Mouse (Mus musculus) adrenal gland, adult (tissue): Measurements from ENCODE around the gene Flvcr1.

Source experiments
- DNase-seq, 2 experiments: peaks; one replicate each; pipeline ENCODE4 v3.0.0; 2022 to 2023; ENCODE audit warnings: low spot score in 1 of 2; ENCODE audit not compliant: inconsistent age in 2 of 2

The Flvcr1 gene

DNA sequence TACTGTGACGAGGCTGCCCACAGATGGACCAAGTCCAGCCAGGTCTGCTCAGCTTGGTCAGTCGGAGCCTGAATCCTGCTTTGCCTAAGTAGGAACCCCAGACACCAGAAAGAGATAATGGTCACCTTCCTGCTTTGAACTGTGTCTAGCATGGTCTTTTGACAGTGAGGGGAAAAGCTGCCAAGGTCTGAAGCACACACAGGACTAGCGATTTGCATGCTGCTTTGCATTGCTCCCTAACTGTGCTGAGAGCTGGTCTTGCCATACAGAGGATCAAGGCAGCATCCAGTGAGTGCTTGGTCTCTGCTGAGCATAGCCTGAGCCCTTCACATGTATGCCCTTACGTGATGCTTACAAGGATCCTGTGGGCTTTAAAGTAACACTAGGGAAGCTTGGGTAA lies 44.5 kb downstream of the Flvcr1 start:
- DNase-seq: no peak

DNA sequence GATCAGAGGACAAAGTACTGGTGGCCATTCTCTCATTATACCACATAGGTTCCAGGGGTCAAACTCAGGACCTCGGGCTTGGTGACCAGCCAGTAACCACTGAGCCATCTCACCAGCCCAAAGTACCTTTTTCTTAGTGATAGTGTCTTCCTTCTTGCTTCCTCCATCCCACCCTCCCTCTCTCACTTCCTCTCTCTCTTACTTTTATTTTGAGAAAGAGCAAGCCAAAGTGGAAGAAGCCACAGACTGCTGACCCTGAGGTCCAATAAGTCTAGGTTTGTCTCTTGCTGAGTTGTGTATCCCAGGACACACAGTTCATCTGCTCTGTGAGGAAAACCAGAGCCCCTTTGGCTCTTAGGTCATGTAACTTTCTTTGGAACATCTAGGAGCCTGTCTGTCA lies 45.5 kb downstream of the Flvcr1 start:
- no peak for DNase-seq

DNA sequence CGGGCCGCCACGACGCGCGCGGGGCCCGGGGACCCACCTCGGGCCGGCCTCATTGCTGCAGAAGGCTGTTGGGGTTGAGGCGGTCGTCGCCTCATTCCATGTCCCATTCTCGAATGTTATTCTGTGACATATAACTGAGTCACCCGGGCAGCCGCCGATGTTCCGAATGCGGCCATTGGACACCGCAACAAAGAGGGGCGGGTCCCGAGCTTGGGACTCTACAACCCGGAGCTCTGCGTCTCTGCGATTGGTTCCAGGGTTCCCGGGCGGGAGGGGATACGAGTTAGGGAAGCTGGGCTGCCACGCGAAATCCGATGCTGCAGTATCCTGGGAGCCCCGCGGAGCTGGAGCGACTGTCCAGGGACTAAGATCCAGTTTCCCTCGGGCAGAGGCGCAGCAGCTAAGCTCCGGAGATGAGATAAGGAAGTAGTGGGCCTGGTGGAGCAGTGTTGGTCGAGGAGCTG lies 46.8 kb downstream of the Flvcr1 start, which contains the start of gene Vash2:
Gene Vash2, minus strand, starts transcription at position 197 of the 464 bp plus-strand sequence.
- DNase-seq: peak; percentile 88 to 92

DNA sequence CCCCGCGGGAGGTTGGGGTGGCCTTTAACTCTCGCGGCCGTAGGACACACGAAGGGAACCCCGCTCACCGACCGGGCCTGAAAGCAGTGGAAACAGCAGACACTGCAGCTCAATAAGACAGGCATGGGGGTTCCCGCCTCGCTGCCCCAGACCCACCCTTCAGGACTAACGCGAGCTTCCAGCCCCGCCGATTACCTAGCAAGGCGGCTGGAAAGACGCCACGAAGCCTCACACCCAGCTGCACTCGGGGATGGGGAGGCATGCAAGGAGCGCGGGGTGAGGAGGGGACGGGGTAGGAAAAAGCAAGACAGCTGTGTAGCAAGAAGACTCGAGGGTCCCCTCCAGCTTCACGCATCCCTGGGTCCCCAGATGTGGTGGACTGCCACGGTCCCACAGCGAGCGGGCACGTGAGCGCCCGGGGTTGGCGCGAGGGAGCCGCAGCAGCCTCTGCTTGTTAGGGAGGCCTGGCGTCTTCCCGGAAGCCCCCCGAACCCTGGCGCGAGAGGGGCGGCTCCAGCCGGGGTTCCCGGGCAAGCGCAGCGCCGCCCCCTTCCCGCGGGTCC lies 47.4 kb downstream of the Flvcr1 start:
- peak in 1 of 2 experiments; percentile 53 for DNase-seq

DNA sequence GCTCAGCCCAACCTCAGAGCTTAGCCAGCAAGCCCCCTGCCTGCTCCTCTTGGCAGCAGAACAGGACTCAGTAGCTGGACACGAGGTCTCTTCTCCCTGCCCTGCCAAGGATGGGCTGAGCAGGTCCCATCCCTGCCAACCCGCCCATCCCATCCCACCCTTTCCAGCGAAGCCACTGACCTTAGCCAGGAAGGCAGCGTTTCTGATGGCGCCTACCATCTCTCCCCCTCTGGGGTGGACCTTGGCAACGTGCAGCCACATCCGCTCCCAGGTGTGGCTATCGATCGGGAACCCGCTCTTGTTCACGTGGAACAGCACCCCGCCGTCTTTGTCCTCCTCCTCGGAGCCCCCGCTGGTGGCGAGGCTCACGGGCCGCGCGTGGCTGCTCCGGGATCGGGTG lies 48.0 kb downstream of the Flvcr1 start:
- no peak for DNase-seq

DNA sequence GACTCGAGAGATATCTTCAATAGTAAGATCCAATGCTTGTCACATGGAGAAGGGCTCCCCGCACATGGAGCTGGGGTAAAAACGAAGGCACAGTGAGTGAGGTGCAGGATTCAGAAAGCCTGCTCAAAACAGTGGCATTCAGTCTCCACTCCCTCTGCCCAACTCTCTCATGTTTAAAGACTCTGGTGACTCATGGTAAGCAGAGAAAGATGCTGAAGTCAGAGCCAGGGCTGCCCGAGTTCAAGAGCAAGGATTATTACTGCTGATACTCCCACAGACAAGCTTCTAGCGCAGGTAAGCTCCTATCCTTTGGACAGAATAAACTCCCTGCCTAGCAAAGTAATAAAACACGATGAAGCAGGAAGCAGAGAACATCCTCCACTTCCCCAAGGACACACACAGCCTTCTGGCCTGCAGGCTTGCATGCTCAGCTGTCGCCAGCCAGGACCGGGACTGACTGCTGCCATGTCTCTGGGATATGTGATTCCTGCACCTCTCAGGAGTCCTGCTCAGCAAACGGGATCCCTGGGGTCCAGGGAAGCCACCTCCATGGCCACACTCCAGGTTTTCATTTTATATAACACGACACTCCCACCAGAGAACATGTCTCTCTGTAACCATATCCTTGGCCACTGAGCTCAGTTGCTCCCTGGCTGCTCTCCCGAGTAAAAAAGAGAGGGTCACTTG lies 48.9 kb downstream of the Flvcr1 start:
- DNase-seq: peak in 1 of 2 experiments; percentile 29

DNA sequence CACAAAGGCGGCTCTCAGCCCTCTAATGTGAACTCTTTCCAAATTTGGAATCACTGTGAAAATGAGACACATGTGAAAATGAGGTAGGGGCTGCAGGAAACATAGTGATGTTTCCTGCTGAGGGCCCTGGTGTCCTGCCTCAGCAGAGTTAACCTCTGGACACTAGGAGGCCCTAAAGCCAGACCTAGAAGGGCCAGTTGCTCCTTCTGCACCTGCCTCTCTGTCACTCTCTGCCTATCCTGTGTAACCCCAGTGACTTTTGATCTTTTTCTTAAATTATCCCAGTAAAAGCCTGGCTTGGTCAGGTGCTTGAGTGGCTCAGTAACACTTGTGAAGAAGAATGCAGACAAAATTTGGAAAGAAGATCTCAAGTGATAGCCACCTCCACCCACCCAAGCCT lies 51.1 kb downstream of the Flvcr1 start:
- no peak for DNase-seq

DNA sequence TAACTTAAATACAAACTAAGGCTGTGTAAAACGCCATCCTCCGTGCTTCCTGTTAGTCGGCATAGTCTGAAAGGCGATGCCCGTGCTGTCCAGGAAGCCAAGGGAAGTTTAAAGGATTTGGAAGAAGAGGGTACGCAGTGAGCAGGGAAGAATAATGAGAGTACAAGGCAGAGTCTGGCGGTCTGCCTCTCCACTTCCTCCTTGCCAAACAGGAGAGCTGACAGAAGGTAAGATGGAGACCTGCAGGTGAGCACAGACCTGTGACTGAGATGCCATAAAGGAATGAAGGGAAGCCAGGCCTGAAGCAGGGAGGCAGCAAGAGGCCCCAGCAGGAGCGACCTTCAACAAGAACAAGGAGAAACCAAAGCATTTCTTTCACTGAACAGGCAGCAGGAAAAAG lies 51.8 kb downstream of the Flvcr1 start:
- DNase-seq: no peak

DNA sequence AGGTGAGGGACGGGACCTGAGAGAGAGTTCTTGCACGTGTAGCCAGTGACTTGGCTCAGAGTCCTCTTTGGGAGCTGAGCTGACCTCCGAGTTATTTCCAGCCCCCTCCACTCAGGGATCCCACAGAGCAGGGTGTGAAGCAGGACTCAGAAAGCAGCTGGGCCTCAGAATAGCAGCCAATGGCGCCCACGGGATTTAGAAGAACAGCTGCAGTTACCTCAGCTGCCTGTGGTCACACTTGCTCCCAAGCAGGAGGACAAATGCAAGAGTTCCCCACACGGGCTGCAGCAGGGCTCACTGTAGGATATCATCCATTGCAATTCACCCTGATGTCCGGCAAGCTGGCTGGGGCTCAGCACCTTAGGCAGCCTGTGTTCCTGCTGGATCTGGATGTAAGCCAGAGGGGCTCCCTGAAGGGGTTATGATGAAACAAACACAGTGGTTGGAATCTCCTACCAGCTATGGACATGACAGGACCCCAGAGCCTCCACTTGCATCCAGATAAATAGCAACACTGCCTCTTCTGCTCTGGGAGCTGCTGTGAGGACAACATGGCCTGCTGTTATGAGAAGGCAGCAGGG lies 53.3 kb downstream of the Flvcr1 start:
- DNase-seq: no peak

DNA sequence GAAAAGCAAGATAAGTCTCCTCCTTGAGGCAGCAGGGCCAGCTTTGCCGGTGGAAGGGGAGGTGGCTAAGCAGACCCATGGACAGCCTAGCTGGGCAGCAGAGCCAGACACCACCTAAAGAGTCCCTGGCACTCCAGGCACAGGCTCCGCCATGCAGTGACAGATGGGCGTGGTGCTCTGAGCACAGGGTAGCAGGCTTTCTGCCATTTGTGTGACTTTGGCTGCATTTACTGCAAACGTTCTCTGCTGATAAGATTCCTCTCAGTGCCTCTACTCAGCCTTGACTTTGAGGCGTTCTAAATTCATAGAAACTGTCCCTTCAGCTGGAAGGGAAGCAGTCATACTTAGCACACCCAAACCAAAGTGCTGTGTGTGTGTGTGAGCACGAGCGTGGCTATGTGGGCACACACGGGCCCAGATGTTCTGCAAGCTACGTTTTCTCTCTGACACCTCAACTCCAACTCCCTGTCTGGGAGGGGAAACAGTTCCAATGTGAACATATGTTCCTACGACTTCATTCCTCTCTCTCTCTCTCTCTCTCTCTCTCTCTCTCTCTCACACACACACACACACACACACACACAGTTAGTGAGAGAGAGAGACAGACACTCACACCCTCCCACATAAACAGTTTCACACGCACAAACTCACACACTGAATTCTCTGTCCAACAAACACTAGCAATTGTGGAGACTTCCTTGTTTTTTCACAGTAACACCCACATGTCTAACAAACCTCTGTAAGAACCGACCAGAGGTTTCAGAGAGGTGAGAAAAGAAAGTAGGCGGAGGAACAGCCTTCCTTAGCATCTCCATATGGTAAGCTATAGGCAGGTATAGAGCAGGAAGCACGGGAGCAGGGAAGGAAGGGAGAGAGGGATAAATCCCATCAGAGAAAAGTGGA lies 54.0 kb downstream of the Flvcr1 start:
- no peak for DNase-seq

DNA sequence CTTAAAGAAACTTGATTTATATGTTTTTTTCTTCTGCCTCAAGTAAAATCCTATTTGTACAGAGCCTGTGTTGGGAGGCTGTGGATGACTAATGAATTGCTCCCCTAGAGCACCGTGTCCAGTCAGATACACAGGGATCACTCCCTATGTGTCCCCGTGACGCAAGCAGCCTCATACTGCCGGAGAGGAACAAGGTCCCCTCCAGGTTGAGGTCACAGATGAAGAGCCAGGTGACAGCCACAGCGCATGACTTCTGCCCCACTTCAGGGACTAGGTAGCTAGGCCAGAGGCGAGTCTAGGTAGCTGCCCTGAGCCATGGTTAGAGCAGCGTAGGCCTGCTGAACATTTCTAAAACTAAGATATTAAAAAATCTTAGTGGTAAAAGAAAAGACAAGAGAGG lies 57.9 kb downstream of the Flvcr1 start:
- no peak for DNase-seq

DNA sequence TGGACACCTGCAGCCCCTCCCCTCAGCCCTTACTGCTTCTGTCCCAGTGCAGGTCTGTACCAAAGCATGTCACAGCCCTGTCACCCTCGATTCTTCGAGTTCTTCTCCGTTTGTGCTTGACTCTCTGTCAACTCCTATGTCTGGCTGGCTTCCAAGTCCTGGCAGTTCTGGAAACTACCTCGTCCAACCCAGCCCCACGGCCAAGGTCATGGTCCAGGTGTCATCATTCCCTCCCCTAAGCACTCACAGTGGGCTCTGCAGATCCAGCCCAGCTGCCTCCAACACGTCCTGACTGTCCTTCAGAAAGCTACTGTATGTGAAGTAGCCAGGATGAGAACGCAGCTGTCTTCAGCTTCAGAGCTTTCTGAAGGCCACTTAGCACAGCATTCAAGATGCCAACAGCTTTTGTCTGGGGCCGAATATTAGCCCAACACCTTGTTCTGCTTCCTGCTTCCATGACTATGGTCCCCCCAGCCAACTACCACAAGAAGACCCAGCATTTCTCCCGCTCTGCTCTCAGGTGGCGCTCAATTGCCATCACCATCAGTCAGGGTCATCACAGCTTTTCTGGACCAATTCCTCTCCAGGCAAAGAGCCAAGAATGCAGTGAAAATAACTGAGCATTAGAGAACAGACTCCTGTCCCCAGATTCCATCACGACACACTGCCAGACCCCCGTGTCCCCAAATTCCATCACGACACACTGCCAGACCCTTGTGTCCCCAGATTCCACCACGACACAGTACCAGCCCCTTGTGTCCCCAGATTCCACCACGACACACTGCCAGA lies 60.8 kb downstream of the Flvcr1 start:
- DNase-seq: peak in 1 of 2 experiments; percentile 33

DNA sequence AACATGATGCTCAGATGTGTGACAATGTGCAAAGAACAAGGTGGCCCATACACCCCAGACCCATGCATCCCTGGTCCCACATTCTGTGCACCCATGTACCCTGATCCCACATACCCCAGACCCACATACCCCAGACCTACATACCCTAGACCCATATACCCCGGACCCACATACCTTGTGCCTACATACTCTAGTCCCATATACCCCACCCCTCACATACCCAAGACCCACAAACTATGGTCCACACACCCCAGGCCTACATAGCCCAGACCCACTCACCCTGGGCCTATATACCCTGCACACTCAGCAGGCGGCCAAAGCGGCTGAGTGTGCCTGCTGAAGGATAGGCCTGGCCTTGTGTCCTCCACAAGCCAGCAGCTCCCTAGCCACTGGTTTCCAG lies 63.2 kb downstream of the Flvcr1 start:
- DNase-seq: no peak

DNA sequence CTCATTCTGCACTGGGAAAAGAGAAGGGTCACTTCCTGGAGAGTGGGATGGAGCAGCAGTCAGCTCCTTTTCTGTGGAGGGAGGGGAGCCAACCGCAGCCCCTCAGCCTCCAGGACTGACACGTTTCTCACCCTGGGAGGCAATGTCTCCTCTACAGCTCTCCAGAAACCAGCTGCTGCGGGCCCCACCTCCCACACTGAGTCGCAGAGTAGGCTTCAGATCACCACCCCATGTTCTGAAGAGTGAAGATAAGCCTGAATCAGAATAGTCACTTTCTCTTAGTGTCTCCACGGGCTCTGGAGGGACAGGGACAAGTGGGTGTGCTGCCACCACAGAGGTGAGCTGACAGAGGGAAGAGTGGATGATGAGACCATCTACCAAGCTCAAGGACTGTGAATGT lies 67.1 kb downstream of the Flvcr1 start:
- DNase-seq: no peak
